Mouse (Mus musculus) forebrain, embryonic 16.5 days (tissue): ENCODE data around the gene Gria4. TPM values are rescaled to one million over a fixed set of nuclear protein-coding genes. Genes with fewer than 3 reads are reported as not detected.

Experiments used
- ATAC-seq: fragments of 200-750 bp; cut with Nextera tagmentation; 2 replicates; pipeline ENCODE4 v1.8.0; 2017; ENCODE audit warnings: mild to moderate bottlenecking, moderate library complexity
- H3K27ac ChIP-seq: fragments of 300-500 bp; sonication (generic); 2 replicates; pipeline ENCODE4 v1.5.1; 2014; ENCODE audit warnings: low read length, control low read depth
- H3K27me3 ChIP-seq: fragments of 300-500 bp; sonication (generic); replicated peaks from 2 replicates; pipeline ENCODE4 v1.6.1; 2014; ENCODE audit warnings: low read length; ENCODE audit not compliant: control insufficient read depth, insufficient read depth
- H3K36me3 ChIP-seq: fragments of 300-500 bp; sonication (generic); 2 replicates; pipeline ENCODE4 v1.6.1; 2014; ENCODE audit not compliant: control insufficient read depth, insufficient read depth
- H3K4me1 ChIP-seq: fragments of 300-500 bp; sonication (generic); replicated peaks from 2 replicates; pipeline ENCODE4 v1.6.1; 2014; ENCODE audit warnings: low read length; ENCODE audit not compliant: control insufficient read depth, insufficient read depth
- H3K4me2 ChIP-seq: fragments of 300-500 bp; sonication (generic); 2 replicates; pipeline ENCODE4 v1.6.1; 2014; ENCODE audit warnings: mild to moderate bottlenecking, low read length, control low read depth
- H3K4me3 ChIP-seq: fragments of 300-500 bp; sonication (generic); replicated peaks from 2 replicates; pipeline ENCODE4 v1.5.1; 2014; ENCODE audit warnings: mild to moderate bottlenecking, low read length, control low read depth
- H3K9ac ChIP-seq: fragments of 300-500 bp; sonication (generic); replicated peaks from 2 replicates; pipeline ENCODE4 v1.6.1; 2014; ENCODE audit warnings: low read depth, low read length, control low read depth
- H3K9me3 ChIP-seq: fragments of 300-500 bp; sonication (generic); 2 replicates; pipeline ENCODE4 v1.6.1; 2016; ENCODE audit warnings: low read length; ENCODE audit not compliant: control insufficient read depth
- WGBS: fragments of 180-500 bp; shearing (Covaris S2); extraction: QIAGEN DNeasy Blood & Tissue Kit; methylation state at CpG from one replicate; pipeline ENCODE4 v1.1.7; 2014; 5-methylcytosine and 5-hydroxymethylcytosine counted together
- polyA plus RNA-seq: library from polyadenylated mRNA; unstranded; fragments of >200 nt; fragmentation: Nextera tagmentation; extraction: Ambion mirVana; gene quantifications from 2 replicates; pipeline ENCODE4 v1.2.1, GENCODE M21; 2015

Gria4 gene
- polyA plus RNA-seq, 1 experiment from 2014 or later, result 27.1 TPM

DNA sequence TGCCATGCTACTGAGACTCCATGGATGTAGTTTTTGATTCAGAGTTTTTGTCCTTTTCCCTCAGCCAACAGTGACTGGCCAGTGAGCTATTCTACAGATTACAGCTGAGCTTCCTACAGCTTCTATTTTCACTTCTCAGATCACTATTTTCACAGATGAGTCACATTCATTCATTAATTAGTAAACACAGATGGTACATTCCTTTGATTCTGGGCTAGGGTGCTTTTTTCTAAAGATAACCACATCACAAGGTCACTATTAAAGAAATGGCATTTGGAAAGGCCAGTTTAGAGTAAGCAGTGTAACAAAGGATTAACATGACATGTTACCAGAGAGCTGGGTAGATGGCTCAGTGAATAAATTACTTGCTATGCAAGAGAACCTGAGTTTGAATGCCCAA lies 180.7 kb downstream of the Gria4 start:
- Histone ChIP-seq H3K4me2 (no peak overlapping the region), H3K9ac (no peak overlapping the region), H3K9me3 (no peaks in the 10 kb centered on the region), H3K4me1 (no peaks in the 10 kb centered on the region), H3K36me3 (no peaks in the 10 kb centered on the region), H3K27ac (no peak overlapping the region), H3K27me3 (no peaks in the 10 kb centered on the region), H3K4me3 (no peak overlapping the region)
- no peak for ATAC-seq

DNA sequence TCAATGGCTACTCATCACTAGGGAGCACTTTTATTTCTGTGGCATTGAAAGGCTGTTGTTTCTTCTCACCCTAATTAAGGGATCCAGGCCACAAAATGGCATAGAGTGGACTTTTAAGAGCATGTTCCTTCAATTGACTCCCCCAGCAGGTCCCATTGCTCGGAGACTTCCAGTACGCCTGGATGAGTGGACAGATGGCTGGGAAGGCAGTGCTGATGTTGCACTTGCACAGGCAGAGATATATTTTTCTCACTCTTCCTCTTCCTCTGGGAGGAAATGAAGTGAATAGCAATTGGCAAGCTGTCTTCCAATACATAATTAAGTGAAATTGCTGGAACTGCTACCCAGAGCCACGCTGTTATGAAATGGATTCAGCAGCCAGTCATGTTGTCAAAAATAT lies 190.7 kb downstream of the Gria4 start:
- WGBS, result 56% methylated on average over 3 of the region's 3 CpGs
- no peak for ATAC-seq
- no peaks in the 10 kb centered on the region for H3K27me3 ChIP-seq

DNA sequence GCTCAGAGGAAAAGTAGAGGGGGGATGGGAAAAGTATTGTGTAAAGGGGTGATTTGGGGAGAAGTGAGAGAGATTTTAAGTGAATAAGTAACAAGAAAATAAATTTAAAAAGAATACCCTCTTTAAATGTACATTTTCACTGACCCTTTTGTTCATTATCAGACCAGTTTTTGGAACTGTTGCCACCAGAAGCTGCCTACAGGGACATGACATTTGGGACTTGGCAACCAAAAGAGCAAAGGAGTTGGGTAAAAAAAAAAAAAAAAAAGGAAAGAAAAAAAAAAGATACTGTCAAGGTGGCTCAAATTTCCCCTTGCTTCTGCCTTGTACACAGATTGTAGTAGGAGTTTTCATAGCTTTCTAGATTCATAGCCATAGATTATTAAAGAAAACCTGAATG lies 191.8 kb downstream of the Gria4 start:
- H3K9me3 ChIP-seq, result no peaks in the 10 kb centered on the region
- no peaks in the 10 kb centered on the region for H3K36me3 ChIP-seq
- no peak overlapping the region for H3K9ac ChIP-seq
- H3K27ac ChIP-seq, result no peak overlapping the region
- no peak for ATAC-seq
- H3K4me3 ChIP-seq, result no peak overlapping the region
- H3K4me2 ChIP-seq, result no peak overlapping the region
- H3K4me1 ChIP-seq, result no peaks in the 10 kb centered on the region
- no peaks in the 10 kb centered on the region for H3K27me3 ChIP-seq

More for the DNA sequence above, 190.7 kb downstream of the Gria4 start:
- no peak overlapping the region for H3K27ac ChIP-seq
- no peaks in the 10 kb centered on the region for H3K9me3 ChIP-seq
- H3K9ac ChIP-seq, result no peak overlapping the region
- no peaks in the 10 kb centered on the region for H3K4me1 ChIP-seq
- H3K36me3 ChIP-seq, result no peaks in the 10 kb centered on the region
- H3K4me2 ChIP-seq, result no peak overlapping the region
- H3K4me3 ChIP-seq, result no peak overlapping the region

GRCm38 (mm10) chr9:4601788-4602187 lies 194.2 kb downstream of the Gria4 start:
- WGBS, result 85% methylated on average over 2 of the region's 2 CpGs
- Histone ChIP-seq H3K9ac (no peak overlapping the region), H3K27ac (no peak overlapping the region), H3K27me3 (no peaks in the 10 kb centered on the region), H3K4me1 (no peaks in the 10 kb centered on the region), H3K4me3 (no peak overlapping the region), H3K4me2 (no peak overlapping the region), H3K36me3 (no peaks in the 10 kb centered on the region), H3K9me3 (no peaks in the 10 kb centered on the region)
- no peak for ATAC-seq

DNA sequence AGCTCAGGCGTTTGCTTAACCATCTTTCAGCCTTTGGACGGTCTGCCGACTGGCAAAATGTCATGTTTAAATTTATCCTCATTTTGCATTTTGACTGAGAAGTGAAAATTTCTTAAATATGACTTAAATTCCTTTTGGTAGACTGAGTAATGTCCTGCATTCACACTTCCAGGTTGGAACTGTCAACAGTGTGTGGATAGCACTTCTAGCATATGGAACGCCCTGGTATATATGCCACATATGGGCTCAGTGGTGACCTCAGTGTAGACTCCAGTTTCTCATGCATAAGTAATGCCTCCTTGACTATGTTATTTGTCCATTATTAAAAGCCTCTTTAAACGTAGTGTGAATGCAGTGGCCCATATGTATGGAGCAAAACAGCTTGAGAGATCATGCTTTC lies 222.4 kb downstream of the Gria4 start:
- Histone ChIP-seq H3K27ac (no peak overlapping the region), H3K9me3 (no peaks in the 10 kb centered on the region), H3K4me1 (no peaks in the 10 kb centered on the region), H3K27me3 (no peaks in the 10 kb centered on the region), H3K36me3 (no peaks in the 10 kb centered on the region), H3K4me3 (no peak overlapping the region), H3K9ac (no peak overlapping the region), H3K4me2 (no peak overlapping the region)
- WGBS, result 72% methylated on average over 5 of the region's 5 CpGs
- ATAC-seq, result no peak

- H3K4me1 ChIP-seq, result no peaks in the 10 kb centered on the region
- H3K4me3 ChIP-seq, result no peak overlapping the region
- no peaks in the 10 kb centered on the region for H3K27me3 ChIP-seq
- 42% methylated on average over 4 of the region's 4 CpGs for WGBS
- no peak overlapping the region for H3K9ac ChIP-seq
- no peak overlapping the region for H3K4me2 ChIP-seq
- no peak for ATAC-seq
- no peaks in the 10 kb centered on the region for H3K9me3 ChIP-seq
- H3K27ac ChIP-seq, result no peak overlapping the region
- H3K36me3 ChIP-seq, result no peaks in the 10 kb centered on the region
These were observed 240.5 kb downstream of the Gria4 start for GRCm38 (mm10) chr9:4555415-4555959.

GRCm38 (mm10) chr9:4539218-4539617 lies 256.8 kb downstream of the Gria4 start:
- Histone ChIP-seq H3K4me3 (no peak overlapping the region), H3K27ac (no peak overlapping the region), H3K36me3 (no peaks in the 10 kb centered on the region), H3K9ac (no peak overlapping the region), H3K4me1 (no peaks in the 10 kb centered on the region), H3K9me3 (no peaks in the 10 kb centered on the region), H3K4me2 (no peak overlapping the region), H3K27me3 (no peaks in the 10 kb centered on the region)
- peak; percentile 49; the same call in 1 of the 2 replicates for ATAC-seq
- WGBS, result 62% methylated on average over 1 of the region's 1 CpGs

- ATAC-seq, result peak; percentile 79
- 97% methylated on average over 6 of the region's 6 CpGs for WGBS
- no peak overlapping the region for H3K9ac ChIP-seq
- no peak overlapping the region for H3K4me2 ChIP-seq
- no peak overlapping the region for H3K27ac ChIP-seq
- H3K4me1 ChIP-seq, result no peaks in the 10 kb centered on the region
- no peaks in the 10 kb centered on the region for H3K36me3 ChIP-seq
- no peak overlapping the region for H3K4me3 ChIP-seq
- no peaks in the 10 kb centered on the region for H3K9me3 ChIP-seq
- H3K27me3 ChIP-seq, result no peaks in the 10 kb centered on the region
These were observed 259.4 kb downstream of the Gria4 start for GRCm38 (mm10) chr9:4536514-4537150.

GRCm38 (mm10) chr9:4514563-4514885 lies 281.5 kb downstream of the Gria4 start:
- Histone ChIP-seq H3K9me3 (no peaks in the 10 kb centered on the region), H3K27ac (0 out of 2 replicates have a peak overlapping the region, but pooled peaks have one; percentile 25), H3K27me3 (no peaks in the 10 kb centered on the region), H3K9ac (no peak overlapping the region), H3K4me2 (no peak overlapping the region), H3K36me3 (no peaks in the 10 kb centered on the region), H3K4me1 (0 out of 2 replicates have a peak, but pooled peaks cover 3% of the 10 kb centered on the region), H3K4me3 (no peak overlapping the region)
- ATAC-seq, result peak; percentile 80
- WGBS, result 91% methylated on average over 1 of the region's 1 CpGs
